Mouse (Mus musculus): Measurements from ENCODE around the gene Crb3. TPM values are rescaled to one million over a fixed set of nuclear protein-coding genes. Genes with fewer than 3 reads are reported as not detected.

The Crb3 gene
- polyA plus RNA-seq, 1 experiment: 2.4 TPM

DNA sequence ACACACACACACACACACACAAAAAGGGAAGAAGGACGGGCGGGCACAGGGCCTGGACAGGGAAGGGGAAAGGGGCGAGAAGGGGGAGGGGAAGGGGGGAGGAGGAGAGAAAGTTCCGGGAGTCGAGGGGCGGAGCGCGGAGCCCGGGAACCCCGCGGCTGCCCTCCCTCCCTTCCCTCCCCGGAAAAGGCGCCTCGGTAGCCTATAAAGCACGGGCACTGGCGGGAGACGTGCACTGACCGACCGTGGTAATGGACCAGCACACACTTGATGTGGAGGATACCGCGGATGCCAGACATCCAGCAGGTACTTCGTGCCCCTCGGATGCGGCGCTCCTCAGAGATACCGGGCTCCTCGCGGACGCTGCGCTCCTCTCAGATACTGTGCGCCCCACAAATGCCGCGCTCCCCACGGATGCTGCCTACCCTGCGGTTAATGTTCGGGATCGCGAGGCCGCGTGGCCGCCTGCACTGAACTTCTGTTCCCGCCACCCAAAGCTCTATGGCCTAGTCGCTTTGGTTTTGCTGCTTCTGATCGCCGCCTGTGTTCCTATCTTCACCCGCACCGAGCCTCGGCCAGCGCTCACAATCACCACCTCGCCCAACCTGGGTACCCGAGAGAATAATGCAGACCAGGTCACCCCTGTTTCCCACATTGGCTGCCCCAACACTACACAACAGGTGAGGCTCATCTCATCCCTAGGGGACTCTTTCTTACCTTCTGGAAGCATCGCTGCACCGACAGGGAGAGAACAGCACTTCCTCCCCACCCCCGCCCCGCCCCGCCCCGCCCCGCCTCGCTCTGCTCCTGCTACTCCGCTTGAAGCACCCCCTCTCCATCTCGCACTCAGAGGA is 46.5 kb downstream of the Crb3 start, which contains the start of gene Tnfsf9:
TSS of gene Tnfsf9 (plus strand) at position 145 of the 854 bp plus-strand sequence.
- Histone ChIP-seq H3K4me3 (replicated peaks; ENCODE audit: control insufficient read depth, low read depth, low read length) (peak within 1 kb of the TSS; percentile 91), H3K4me1 (ENCODE audit: control insufficient read depth, insufficient read depth, low read length) (no peaks in the 10 kb centered on the region; the same call in 1 of the 2 replicates), H3K27ac (ENCODE audit: control insufficient read depth, insufficient read depth, low read depth, low read length, poor library complexity) (peak within 1 kb of the TSS; percentile 36; the same call in 1 of the 2 replicates)
- no peak for TF ChIP-seq CTCF (IDR thresholded peaks at IDR 0.05; ENCODE audit: control insufficient read depth, insufficient read depth, low read length)
- TF ChIP-seq POLR2A (IDR thresholded peaks at IDR 0.05; ENCODE audit: borderline replicate concordance, control insufficient read depth, low read depth, low read length): peak; percentile 44; the same call in 1 of the 2 replicates
- under 1% methylated on average over 58 of the region's 61 CpGs for whole genome bisulfite sequencing

DNA sequence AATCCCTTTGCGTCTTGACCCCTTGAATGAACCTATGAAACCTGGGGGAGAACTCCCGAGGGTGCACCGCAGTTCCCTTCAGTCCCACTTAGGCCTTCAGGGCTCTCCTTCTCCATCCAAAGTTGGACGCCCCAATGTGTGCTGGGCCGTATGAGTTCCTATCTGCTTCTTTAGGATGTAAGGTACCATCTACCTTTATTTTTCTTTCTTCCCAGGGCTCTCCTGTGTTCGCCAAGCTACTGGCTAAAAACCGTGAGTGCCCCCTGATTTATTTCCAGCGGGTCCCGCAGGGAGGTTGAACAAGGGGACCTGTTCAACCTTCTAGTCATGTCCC is 47.1 kb downstream of the Crb3 start:
- no peak for TF ChIP-seq POLR2A (IDR thresholded peaks at IDR 0.05; ENCODE audit: borderline replicate concordance, control insufficient read depth, low read depth, low read length)
- no peak for TF ChIP-seq CTCF (IDR thresholded peaks at IDR 0.05; ENCODE audit: control insufficient read depth, insufficient read depth, low read length)
- no peaks in the 10 kb centered on the region; the same call in 1 of the 2 replicates for H3K4me1 ChIP-seq (ENCODE audit: control insufficient read depth, insufficient read depth, low read length)
- no peak overlapping the region for H3K27ac ChIP-seq (ENCODE audit: control insufficient read depth, insufficient read depth, low read depth, low read length, poor library complexity)
- H3K4me3 ChIP-seq (replicated peaks; ENCODE audit: control insufficient read depth, low read depth, low read length): no peak overlapping the region
- 45% methylated on average over 9 of the region's 9 CpGs for WGBS

DNA sequence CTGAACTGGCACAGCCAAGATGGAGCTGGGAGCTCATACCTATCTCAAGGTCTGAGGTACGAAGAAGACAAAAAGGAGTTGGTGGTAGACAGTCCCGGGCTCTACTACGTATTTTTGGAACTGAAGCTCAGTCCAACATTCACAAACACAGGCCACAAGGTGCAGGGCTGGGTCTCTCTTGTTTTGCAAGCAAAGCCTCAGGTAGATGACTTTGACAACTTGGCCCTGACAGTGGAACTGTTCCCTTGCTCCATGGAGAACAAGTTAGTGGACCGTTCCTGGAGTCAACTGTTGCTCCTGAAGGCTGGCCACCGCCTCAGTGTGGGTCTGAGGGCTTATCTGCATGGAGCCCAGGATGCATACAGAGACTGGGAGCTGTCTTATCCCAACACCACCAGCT is 48.2 kb downstream of the Crb3 start:
- Histone ChIP-seq H3K4me3 (replicated peaks; ENCODE audit: control insufficient read depth, low read depth, low read length) (no peak overlapping the region), H3K27ac (ENCODE audit: control insufficient read depth, insufficient read depth, low read depth, low read length, poor library complexity) (no peak overlapping the region), H3K4me1 (ENCODE audit: control insufficient read depth, insufficient read depth, low read length) (no peaks in the 10 kb centered on the region; the same call in 1 of the 2 replicates)
- 72% methylated on average over 5 of the region's 5 CpGs for WGBS
- TF ChIP-seq POLR2A (IDR thresholded peaks at IDR 0.05; ENCODE audit: borderline replicate concordance, control insufficient read depth, low read depth, low read length) (no peak), CTCF (IDR thresholded peaks at IDR 0.05; ENCODE audit: control insufficient read depth, insufficient read depth, low read length) (no peak)

DNA sequence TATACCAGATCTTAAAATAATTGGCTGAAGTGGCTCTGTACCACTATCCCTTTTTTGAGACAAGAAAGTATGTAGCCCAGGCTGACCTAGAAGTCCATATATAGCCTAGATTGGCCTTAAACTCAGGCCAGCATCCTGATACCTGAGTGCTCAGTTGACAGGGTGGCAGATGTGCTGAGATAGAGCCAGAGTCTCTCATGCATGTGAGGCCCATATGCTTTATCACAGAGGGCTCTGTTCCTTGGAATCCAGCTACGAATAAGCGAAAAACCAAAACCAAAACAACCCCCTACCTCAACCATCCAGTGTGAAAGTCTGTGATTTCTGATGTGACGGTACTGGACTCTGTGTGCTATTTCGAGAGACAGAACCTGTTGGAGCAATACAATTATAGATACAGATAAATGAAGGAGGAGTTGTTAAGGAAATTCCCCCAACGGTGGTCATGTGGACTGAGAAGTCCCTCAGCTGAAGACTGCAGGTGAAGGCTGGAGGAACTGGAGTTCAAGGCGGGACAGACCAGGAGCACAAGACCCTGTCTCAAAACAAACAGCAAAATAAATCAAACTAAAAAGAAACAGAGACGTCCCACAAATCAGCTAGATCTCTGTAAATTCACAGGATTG is 49.2 kb downstream of the Crb3 start:
- Histone ChIP-seq H3K4me1 (ENCODE audit: control insufficient read depth, insufficient read depth, low read length) (no peaks in the 10 kb centered on the region; the same call in 1 of the 2 replicates), H3K4me3 (replicated peaks; ENCODE audit: control insufficient read depth, low read depth, low read length) (no peak overlapping the region), H3K27ac (ENCODE audit: control insufficient read depth, insufficient read depth, low read depth, low read length, poor library complexity) (no peak overlapping the region)
- no peak for TF ChIP-seq POLR2A (IDR thresholded peaks at IDR 0.05; ENCODE audit: borderline replicate concordance, control insufficient read depth, low read depth, low read length)
- TF ChIP-seq CTCF (IDR thresholded peaks at IDR 0.05; ENCODE audit: control insufficient read depth, insufficient read depth, low read length): no peak
- 84% methylated on average over 7 of the region's 7 CpGs for WGBS

DNA sequence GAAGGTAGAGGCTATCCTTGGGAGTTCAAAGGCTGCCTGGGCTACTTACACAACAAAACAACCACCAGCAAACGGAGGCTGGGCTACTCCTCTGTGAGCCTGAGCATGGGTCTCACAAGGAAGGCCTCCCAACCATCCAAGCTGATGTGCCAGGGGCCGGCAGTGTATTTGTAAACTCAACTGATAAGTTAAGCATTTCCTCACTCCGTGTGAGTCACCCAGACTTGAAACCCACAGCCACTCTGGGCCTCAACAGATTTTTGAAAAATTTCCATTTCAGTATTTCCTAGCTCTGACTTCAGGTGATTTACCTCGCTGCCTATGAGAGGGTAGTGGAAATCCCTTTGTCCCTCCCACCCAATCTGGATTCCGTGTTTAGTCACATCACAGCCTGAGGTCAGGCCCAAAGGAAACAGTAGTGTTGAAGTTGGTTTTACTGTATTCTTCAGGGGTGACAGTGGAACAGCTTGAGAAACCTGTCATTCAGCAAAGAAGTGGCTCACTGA is 49.8 kb downstream of the Crb3 start:
- H3K4me1 ChIP-seq (ENCODE audit: control insufficient read depth, insufficient read depth, low read length): no peaks in the 10 kb centered on the region; the same call in 1 of the 2 replicates
- 47% methylated on average over 5 of the region's 5 CpGs for WGBS
- TF ChIP-seq CTCF (IDR thresholded peaks at IDR 0.05; ENCODE audit: control insufficient read depth, insufficient read depth, low read length) (no peak), POLR2A (IDR thresholded peaks at IDR 0.05; ENCODE audit: borderline replicate concordance, control insufficient read depth, low read depth, low read length) (no peak)

DNA sequence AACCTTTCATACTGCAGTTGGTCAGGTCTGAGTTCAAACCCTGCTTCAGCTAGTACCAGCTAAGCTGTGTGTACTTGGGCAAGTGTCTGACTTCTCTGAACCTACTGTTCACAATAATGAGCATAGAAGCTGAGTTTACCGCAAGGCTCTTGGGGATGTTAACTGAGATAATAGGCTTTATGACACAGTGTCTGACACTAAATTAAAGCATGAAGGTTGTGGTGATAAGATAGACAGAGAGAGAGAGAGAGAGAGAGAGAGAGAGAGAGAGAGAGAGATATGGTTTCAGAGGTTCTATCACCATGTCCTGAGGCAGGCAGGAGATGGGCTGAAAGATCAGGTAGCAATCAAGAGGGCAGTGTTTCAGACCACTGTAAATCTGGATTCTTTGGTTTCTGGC is 51.1 kb downstream of the Crb3 start:
- TF ChIP-seq POLR2A (IDR thresholded peaks at IDR 0.05; ENCODE audit: borderline replicate concordance, control insufficient read depth, low read depth, low read length) (no peak), CTCF (IDR thresholded peaks at IDR 0.05; ENCODE audit: control insufficient read depth, insufficient read depth, low read length) (no peak)
- 63% methylated on average over 1 of the region's 1 CpGs for WGBS
- H3K27ac ChIP-seq (ENCODE audit: control insufficient read depth, insufficient read depth, low read depth, low read length, poor library complexity): no peak overlapping the region
- H3K4me3 ChIP-seq (replicated peaks; ENCODE audit: control insufficient read depth, low read depth, low read length): no peak overlapping the region
- H3K4me1 ChIP-seq (ENCODE audit: control insufficient read depth, insufficient read depth, low read length): no peaks in the 10 kb centered on the region; the same call in 1 of the 2 replicates

More for the DNA sequence above, 49.8 kb downstream of the Crb3 start:
- no peak overlapping the region for H3K27ac ChIP-seq (ENCODE audit: control insufficient read depth, insufficient read depth, low read depth, low read length, poor library complexity)
- no peak overlapping the region for H3K4me3 ChIP-seq (replicated peaks; ENCODE audit: control insufficient read depth, low read depth, low read length)

DNA sequence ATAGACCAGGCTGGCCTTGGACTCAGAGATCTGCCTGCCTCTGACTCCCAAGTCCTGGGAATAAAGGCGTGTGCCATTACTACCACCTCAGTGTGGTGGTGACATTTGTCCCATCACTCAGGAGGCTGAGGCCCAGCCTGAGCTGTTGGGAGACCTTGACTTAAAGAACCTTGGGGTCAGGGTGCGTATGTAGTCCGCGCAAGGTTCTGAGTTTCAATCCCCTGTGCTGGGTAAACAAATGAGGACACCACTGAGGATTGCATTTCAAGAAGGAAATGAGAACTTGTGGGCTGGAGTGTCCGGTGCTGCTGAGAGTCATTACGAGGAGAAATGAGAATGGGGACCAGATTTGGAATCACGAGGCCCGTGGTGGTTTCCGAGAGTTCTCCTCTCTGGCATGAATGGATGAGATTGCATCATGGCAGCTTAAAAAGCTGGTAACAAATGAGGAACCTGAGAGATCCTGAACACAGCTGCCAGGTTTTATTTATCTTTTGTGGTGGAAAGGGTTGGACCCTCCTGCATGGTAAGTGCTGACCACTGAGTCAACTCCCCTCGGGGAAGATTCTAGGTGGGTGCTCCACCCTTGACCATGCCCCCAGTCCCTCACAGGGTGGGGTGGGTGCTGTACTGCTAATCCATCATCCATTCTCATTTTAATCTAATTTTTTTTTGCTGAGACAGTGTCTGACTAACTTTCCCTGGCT is 54.0 kb downstream of the Crb3 start:
- H3K27ac ChIP-seq (ENCODE audit: control insufficient read depth, insufficient read depth, low read depth, low read length, poor library complexity): no peak overlapping the region
- H3K4me3 ChIP-seq (replicated peaks; ENCODE audit: control insufficient read depth, low read depth, low read length): no peak overlapping the region
- H3K4me1 ChIP-seq (ENCODE audit: control insufficient read depth, insufficient read depth, low read length): no peaks in the 10 kb centered on the region
- no peak for TF ChIP-seq POLR2A (IDR thresholded peaks at IDR 0.05; ENCODE audit: borderline replicate concordance, control insufficient read depth, low read depth, low read length)
- no peak for TF ChIP-seq CTCF (IDR thresholded peaks at IDR 0.05; ENCODE audit: control insufficient read depth, insufficient read depth, low read length)
- WGBS: 40% methylated on average over 10 of the region's 10 CpGs

Other genes with a start within 250 kb of the Crb3 start
- 16.2 and 18.2 TPM in 2 replicates for gene Rfx2, start 228.1 kb upstream of the Crb3 start, polyA plus RNA-seq (2011; ENCODE audit: insufficient read depth, insufficient read length, low replicate concordance, missing spikeins)
- not detected in 2 replicates for gene Acsbg2, start 184.7 kb upstream of the Crb3 start, polyA plus RNA-seq (2011; ENCODE audit: insufficient read depth, insufficient read length, low replicate concordance, missing spikeins)
- gene 1700061G19Rik, start 183.6 kb upstream of the Crb3 start, polyA plus RNA-seq (2011; ENCODE audit: insufficient read depth, insufficient read length, low replicate concordance, missing spikeins): 0.92 TPM in 1 of 2 replicates, not detected in the other
- gene Mllt1, start 123.7 kb upstream of the Crb3 start, polyA plus RNA-seq (2011; ENCODE audit: insufficient read depth, insufficient read length, low replicate concordance, missing spikeins): 12.1 and 17.3 TPM in 2 replicates
- not detected in 2 replicates for gene Acer1, start 77.0 kb upstream of the Crb3 start, polyA plus RNA-seq (2011; ENCODE audit: insufficient read depth, insufficient read length, low replicate concordance, missing spikeins)
- 23.7 and 43.4 TPM in 2 replicates for gene Clpp, start 68.8 kb upstream of the Crb3 start, polyA plus RNA-seq (2011; ENCODE audit: insufficient read depth, insufficient read length, low replicate concordance, missing spikeins)
- gene Alkbh7, start 61.8 kb upstream of the Crb3 start, polyA plus RNA-seq (2011; ENCODE audit: insufficient read depth, insufficient read length, low replicate concordance, missing spikeins): 4.4 and 11.1 TPM in 2 replicates
- not detected in 2 replicates for gene Pspn, start 59.1 kb upstream of the Crb3 start, polyA plus RNA-seq (2011; ENCODE audit: insufficient read depth, insufficient read length, low replicate concordance, missing spikeins)
- 74.4 and 116 TPM in 2 replicates for gene Gtf2f1, start 47.8 kb upstream of the Crb3 start, polyA plus RNA-seq (2011; ENCODE audit: insufficient read depth, insufficient read length, low replicate concordance, missing spikeins)
- not detected in 2 replicates for gene Gm17949, start 47.6 kb upstream of the Crb3 start, polyA plus RNA-seq (2011; ENCODE audit: insufficient read depth, insufficient read length, low replicate concordance, missing spikeins)
- 56.3 and 56.9 TPM in 2 replicates for gene Khsrp, start 27.6 kb upstream of the Crb3 start, polyA plus RNA-seq (2011; ENCODE audit: insufficient read depth, insufficient read length, low replicate concordance, missing spikeins)
- gene Slc25a41, start 17.5 kb upstream of the Crb3 start, polyA plus RNA-seq (2011; ENCODE audit: insufficient read depth, insufficient read length, low replicate concordance, missing spikeins): not detected in 2 replicates
- 2.8 and 8.1 TPM in 2 replicates for gene Slc25a23, start 758 bp downstream of the Crb3 start, polyA plus RNA-seq (2011; ENCODE audit: insufficient read depth, insufficient read length, low replicate concordance, missing spikeins)
- 49.6 and 96.5 TPM in 2 replicates for gene Dennd1c, start 19.4 kb downstream of the Crb3 start, polyA plus RNA-seq (2011; ENCODE audit: insufficient read depth, insufficient read length, low replicate concordance, missing spikeins)
- gene Tubb4a, start 28.7 kb downstream of the Crb3 start, polyA plus RNA-seq (2011; ENCODE audit: insufficient read depth, insufficient read length, low replicate concordance, missing spikeins): 0.90 TPM in 1 of 2 replicates, not detected in the other
- 0.75 and 1.6 TPM in 2 replicates for gene Tnfsf9, start 46.2 kb downstream of the Crb3 start, polyA plus RNA-seq (2011; ENCODE audit: insufficient read depth, insufficient read length, low replicate concordance, missing spikeins)
- gene Cd70, start 90.7 kb downstream of the Crb3 start, polyA plus RNA-seq (2011; ENCODE audit: insufficient read depth, insufficient read length, low replicate concordance, missing spikeins): not detected in 2 replicates
- 7.0 and 12.8 TPM in 2 replicates for gene Tnfsf14, start 135.1 kb downstream of the Crb3 start, polyA plus RNA-seq (2011; ENCODE audit: insufficient read depth, insufficient read length, low replicate concordance, missing spikeins)
- gene C3, start 169.0 kb downstream of the Crb3 start, polyA plus RNA-seq (2011; ENCODE audit: insufficient read depth, insufficient read length, low replicate concordance, missing spikeins): 68.1 and 221 TPM in 2 replicates
- gene Gpr108, start 189.3 kb downstream of the Crb3 start, polyA plus RNA-seq (2011; ENCODE audit: insufficient read depth, insufficient read length, low replicate concordance, missing spikeins): 15.7 and 37.5 TPM in 2 replicates
- 7.0 and 15.4 TPM in 2 replicates for gene Trip10, start 190.3 kb downstream of the Crb3 start, polyA plus RNA-seq (2011; ENCODE audit: insufficient read depth, insufficient read length, low replicate concordance, missing spikeins)
- gene Vav1, start 220.0 kb downstream of the Crb3 start, polyA plus RNA-seq (2011; ENCODE audit: insufficient read depth, insufficient read length, low replicate concordance, missing spikeins): 67.9 and 112 TPM in 2 replicates